Mouse (Mus musculus) heart, embryonic 14.5 days (tissue): ENCODE results near the gene Ptgis. TPM values are rescaled to one million over a fixed set of nuclear protein-coding genes. Genes with fewer than 3 reads are reported as not detected.

Experiments used
- ATAC-seq: fragments of 200-750 bp; cut with Nextera tagmentation; 2 replicates; pipeline ENCODE4 v1.8.0; 2017; ENCODE audit warnings: low read depth, moderate TSS enrichment; ENCODE audit not compliant: insufficient number of reproducible peaks, insufficient read depth, low FRiP score
- H3K27ac ChIP-seq, 2 experiments: fragments of 200-500 bp in 1 of 2; fragments of 300-500 bp in 1 of 2; sonication (generic) in 1 of 2; replicated peaks in 1 of 2; 2 replicates each; pipeline ENCODE4 v1.5.1; 2012 to 2014; ENCODE audit warnings: low read depth in 2 of 2, low read length in 2 of 2, control low read depth in 1 of 2, mild to moderate bottlenecking in 1 of 2, mixed read lengths in 1 of 2; ENCODE audit not compliant: control insufficient read depth in 1 of 2, insufficient read depth in 1 of 2
- H3K27me3 ChIP-seq: fragments of 300-500 bp; sonication (generic); 2 replicates; pipeline ENCODE4 v1.6.1; 2014; ENCODE audit warnings: mild to moderate bottlenecking, low read length, control low read depth; ENCODE audit not compliant: control insufficient read depth, insufficient read depth
- H3K36me3 ChIP-seq: fragments of 300-500 bp; sonication (generic); 2 replicates; pipeline ENCODE4 v1.6.1; 2014; ENCODE audit warnings: mild to moderate bottlenecking, control low read depth, low read length, mixed read lengths; ENCODE audit not compliant: control insufficient read depth, insufficient read depth
- H3K4me1 ChIP-seq, 2 experiments: fragments of 200-500 bp in 1 of 2; fragments of 300-500 bp in 1 of 2; sonication (generic) in 1 of 2; 2 replicates each; pipeline ENCODE4 v1.6.1; 2012 to 2014; ENCODE audit warnings: low read length in 2 of 2, control low read depth in 1 of 2, mixed read lengths in 1 of 2; ENCODE audit not compliant: control insufficient read depth in 2 of 2, insufficient read depth in 2 of 2
- H3K4me2 ChIP-seq: fragments of 300-500 bp; sonication (generic); 2 replicates; pipeline ENCODE4 v1.6.1; 2014; ENCODE audit warnings: mild to moderate bottlenecking, low read length
- H3K4me3 ChIP-seq, 2 experiments: fragments of 200-500 bp in 1 of 2; fragments of 300-500 bp in 1 of 2; sonication (generic) in 1 of 2; 2 replicates each; pipeline ENCODE4 v1.5.1; 2012 to 2014; ENCODE audit warnings: low read length in 2 of 2, mild to moderate bottlenecking in 2 of 2, control low read depth in 1 of 2, low read depth in 1 of 2, moderate library complexity in 1 of 2; ENCODE audit not compliant: control insufficient read depth in 1 of 2, insufficient read depth in 1 of 2
- H3K9ac ChIP-seq: fragments of 300-500 bp; sonication (generic); 2 replicates; pipeline ENCODE4 v1.6.1; 2014; ENCODE audit warnings: mild to moderate bottlenecking, low read length
- H3K9me3 ChIP-seq: fragments of 300-500 bp; sonication (generic); 2 replicates; pipeline ENCODE4 v1.6.1; 2016; ENCODE audit warnings: low read length, control low read depth; ENCODE audit not compliant: control insufficient read depth
- WGBS: fragments of 180-500 bp; shearing (Covaris S2); extraction: QIAGEN DNeasy Blood & Tissue Kit; methylation state at CpG from one replicate; pipeline ENCODE4 v1.1.7; 2014; 5-methylcytosine and 5-hydroxymethylcytosine counted together
- polyA plus RNA-seq: library from polyadenylated mRNA; unstranded; fragments of >200 nt; fragmentation: Nextera tagmentation; extraction: Ambion mirVana; gene quantifications from 2 replicates; pipeline ENCODE4 v1.2.1, GENCODE M21; 2014

Ptgis gene
- polyA plus RNA-seq, 1 experiment from 2014 or later: 21.2 TPM

- Histone ChIP-seq H3K4me1 (peaks cover 22 to 29% of the 10 kb centered on the region in 2 experiments), H3K36me3 (no peaks in the 10 kb centered on the region), H3K9ac (no peak overlapping the region), H3K27me3 (no peaks in the 10 kb centered on the region), H3K9me3 (no peaks in the 10 kb centered on the region), H3K27ac (peak overlapping the region; percentile 57 to 58; a peak in 3 of 4 replicates), H3K4me3 (no peak overlapping the region), H3K4me2 (no peak overlapping the region)
- no peak for ATAC-seq
- WGBS: 29% methylated on average over 3 of the region's 3 CpGs
Measured at GRCm38 (mm10) chr2:167252057-167252687, 11.8 kb upstream of the Ptgis start.

- peak overlapping the region; percentile 18 to 38; a peak in 2 of 4 replicates for H3K27ac ChIP-seq
Measured at GRCm38 (mm10) chr2:167250736-167251337, 10.4 kb upstream of the Ptgis start.

GRCm38 (mm10) chr2:167250003-167250735, 9.8 kb upstream of the Ptgis start:
- 49% methylated on average over 11 of the region's 11 CpGs for WGBS
- H3K27me3 ChIP-seq: no peaks in the 10 kb centered on the region
- peaks cover 22 to 29% of the 10 kb centered on the region in 2 experiments for H3K4me1 ChIP-seq
- no peaks in the 10 kb centered on the region for H3K9me3 ChIP-seq
- no peak overlapping the region for H3K4me3 ChIP-seq
- no peaks in the 10 kb centered on the region for H3K36me3 ChIP-seq
- H3K4me2 ChIP-seq: no peak overlapping the region
- H3K27ac ChIP-seq: peak overlapping the region in 1 of 2 experiments; percentile 39; a peak in 1 of 4 replicates
- H3K9ac ChIP-seq: no peak overlapping the region
- ATAC-seq: no peak

More at GRCm38 (mm10) chr2:167250736-167251337, 10.4 kb upstream of the Ptgis start:
- H3K9me3 ChIP-seq: no peaks in the 10 kb centered on the region
- H3K9ac ChIP-seq: no peak overlapping the region
- no peaks in the 10 kb centered on the region for H3K36me3 ChIP-seq
- no peak overlapping the region for H3K4me3 ChIP-seq
- no peaks in the 10 kb centered on the region for H3K27me3 ChIP-seq
- no peak for ATAC-seq
- no peak overlapping the region for H3K4me2 ChIP-seq
- 23% methylated on average over 7 of the region's 7 CpGs for WGBS
- H3K4me1 ChIP-seq: peaks cover 22 to 29% of the 10 kb centered on the region in 2 experiments

- WGBS: 69% methylated on average over 3 of the region's 3 CpGs
- Histone ChIP-seq H3K9me3 (peaks cover 4% of the 10 kb centered on the region; the same call in 1 of the 2 replicates), H3K4me1 (peaks cover 22 to 28% of the 10 kb centered on the region in 2 experiments), H3K27me3 (no peaks in the 10 kb centered on the region), H3K9ac (no peak overlapping the region), H3K4me3 (no peak overlapping the region), H3K4me2 (no peak overlapping the region), H3K36me3 (no peaks in the 10 kb centered on the region), H3K27ac (peak overlapping the region in 1 of 2 experiments; percentile 39; a peak in 1 of 4 replicates)
- ATAC-seq: no peak
Measured at GRCm38 (mm10) chr2:167249591-167249990, 9.2 kb upstream of the Ptgis start.

GRCm38 (mm10) chr2:167247823-167248222, 7.4 kb upstream of the Ptgis start:
- no peak overlapping the region for H3K4me2 ChIP-seq
- no peak for ATAC-seq
- H3K9me3 ChIP-seq: peaks cover 4% of the 10 kb centered on the region; the same call in 1 of the 2 replicates
- H3K4me1 ChIP-seq: peaks cover 18 to 19% of the 10 kb centered on the region in 2 experiments
- no peak overlapping the region for H3K27ac ChIP-seq
- no peaks in the 10 kb centered on the region for H3K27me3 ChIP-seq
- H3K36me3 ChIP-seq: no peaks in the 10 kb centered on the region
- H3K4me3 ChIP-seq: no peak overlapping the region
- H3K9ac ChIP-seq: no peak overlapping the region
- WGBS: 45% methylated on average over 2 of the region's 2 CpGs

GRCm38 (mm10) chr2:167246704-167247103, 6.3 kb upstream of the Ptgis start:
- Histone ChIP-seq H3K4me1 (peaks cover 13 to 14% of the 10 kb centered on the region in 2 experiments), H3K4me2 (no peak overlapping the region), H3K36me3 (no peaks in the 10 kb centered on the region), H3K27ac (no peak overlapping the region), H3K9me3 (peaks cover 4% of the 10 kb centered on the region; the same call in 1 of the 2 replicates), H3K4me3 (no peak overlapping the region), H3K27me3 (no peaks in the 10 kb centered on the region), H3K9ac (no peak overlapping the region)
- 70% methylated on average over 7 of the region's 7 CpGs for WGBS
- no peak for ATAC-seq

- no peak for ATAC-seq
- Histone ChIP-seq H3K27me3 (no peaks in the 10 kb centered on the region), H3K9ac (no peak overlapping the region), H3K27ac (no peak overlapping the region), H3K4me2 (no peak overlapping the region), H3K36me3 (no peaks in the 10 kb centered on the region), H3K9me3 (peaks cover 4% of the 10 kb centered on the region; the same call in 1 of the 2 replicates), H3K4me3 (no peak overlapping the region), H3K4me1 (peaks cover under 1 to 7% of the 10 kb centered on the region in 2 experiments; a peak in 2 of 4 replicates)
- 73% methylated on average over 4 of the region's 4 CpGs for WGBS
Measured at GRCm38 (mm10) chr2:167244892-167245291, 4.5 kb upstream of the Ptgis start.
